Mouse (Mus musculus) kidney, adult 10 weeks (tissue): ENCODE results near the gene Atp1b4. TPM values are rescaled to one million over a fixed set of nuclear protein-coding genes. Genes with fewer than 3 reads are reported as not detected.

Source experiments
- polyA plus RNA-seq: library from polyadenylated mRNA; stranded (reverse); fragments of 350-450 nt; fragmentation: Illumina TruSeq; extraction: RNeasy Lipid Tissue Mini Kit (QIAGEN cat#74804); gene quantifications from one replicate; pipeline ENCODE4 v1.2.3, GENCODE M21; 2014; ENCODE audit warnings: low read depth, low replicate concordance

The Atp1b4 gene
- not detected for polyA plus RNA-seq

DNA sequence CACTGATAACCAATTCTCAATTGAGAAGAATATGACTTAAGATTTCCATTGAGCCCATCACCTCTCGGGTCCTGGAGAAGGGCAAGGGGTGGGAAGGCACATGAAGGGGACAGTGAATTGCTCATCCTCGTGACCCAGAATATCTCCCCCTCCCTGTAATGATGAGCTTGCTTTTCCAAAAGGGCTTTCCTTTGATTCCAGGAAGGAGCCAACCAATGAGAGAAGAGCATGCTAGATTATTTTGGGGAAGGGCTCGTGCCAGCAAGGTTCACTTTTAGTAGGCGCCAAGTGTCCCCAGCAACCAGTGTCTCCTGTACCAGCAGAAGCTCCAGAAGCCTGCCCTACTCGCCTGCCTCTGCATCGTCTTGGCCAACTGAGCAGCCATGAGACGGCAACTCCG lies at the start of gene Atp1b4:
TSS of gene Atp1b4 (plus strand) at position 301 of the 400 bp plus-strand sequence.

Other genes with a start within 250 kb of the Atp1b4 start
- not detected for gene Rhox10, start 249.7 kb upstream of the Atp1b4 start, polyA plus RNA-seq
- not detected for gene Rhox11, start 231.0 kb upstream of the Atp1b4 start, polyA plus RNA-seq
- not detected for gene Rhox12, start 205.3 kb upstream of the Atp1b4 start, polyA plus RNA-seq
- not detected for gene Rhox13, start 195.0 kb upstream of the Atp1b4 start, polyA plus RNA-seq
- gene Zbtb33, start 126.4 kb upstream of the Atp1b4 start, polyA plus RNA-seq: 54.5 TPM
- gene Tmem255a, start 63.7 kb upstream of the Atp1b4 start, polyA plus RNA-seq: 0.24 TPM
- 2,030 TPM for gene Lamp2, start 140.3 kb downstream of the Atp1b4 start, polyA plus RNA-seq